Mouse (Mus musculus): Measurements from ENCODE around the gene Trim31. TPM values are rescaled to one million over a fixed set of nuclear protein-coding genes. Genes with fewer than 3 reads are reported as not detected.

The Trim31 gene
- total and polyA plus RNA-seq, 2 experiments from 2014 or later = not detected

GRCm38 (mm10) chr17:36900691-36901090, 2.8 kb downstream of the Trim31 start:
- 38% methylated on average over 1 of the region's 1 CpGs for WGBS
- Histone ChIP-seq H3K27me3 (ENCODE audit: insufficient read depth, low read length) (no peaks in the 10 kb centered on the region), H3K4me1 (ENCODE audit: insufficient read depth, low read length) (no peaks in the 10 kb centered on the region), H3K27ac (ENCODE audit: low read depth, low read length) (no peak overlapping the region), H3K4me3 (ENCODE audit: low read depth, low read length) (no peak overlapping the region), H3K9me3 (ENCODE audit: low read length) (no peaks in the 10 kb centered on the region), H3K9ac (replicated peaks; ENCODE audit: low read length, poor library complexity, severe bottlenecking) (no peak overlapping the region), H3K36me3 (ENCODE audit: insufficient read depth, low read length) (no peaks in the 10 kb centered on the region), H3K4me2 (ENCODE audit: low read depth, low read length, poor library complexity, severe bottlenecking) (no peak overlapping the region)
- no peak for DNase-seq (ENCODE audit: low spot score)
- peak; percentile 38 for TF ChIP-seq CTCF (IDR thresholded peaks at IDR 0.05)
- ATAC-seq (ENCODE audit: low FRiP score) = no peak

GRCm38 (mm10) chr17:36903651-36904050, 5.7 kb downstream of the Trim31 start:
- no peaks in the 10 kb centered on the region for H3K36me3 ChIP-seq (ENCODE audit: insufficient read depth, low read length)
- H3K4me2 ChIP-seq (ENCODE audit: low read depth, low read length, poor library complexity, severe bottlenecking) = no peak overlapping the region
- H3K27ac ChIP-seq (ENCODE audit: low read depth, low read length) = no peak overlapping the region
- H3K4me3 ChIP-seq (ENCODE audit: low read depth, low read length) = no peak overlapping the region
- TF ChIP-seq CTCF (IDR thresholded peaks at IDR 0.05) = no peak
- no peaks in the 10 kb centered on the region for H3K4me1 ChIP-seq (ENCODE audit: insufficient read depth, low read length)
- DNase-seq (ENCODE audit: low spot score) (no peak), ATAC-seq (ENCODE audit: low FRiP score) (no peak)
- no peaks in the 10 kb centered on the region for H3K9me3 ChIP-seq (ENCODE audit: low read length)
- WGBS = 66% methylated on average over 3 of the region's 3 CpGs
- H3K27me3 ChIP-seq (ENCODE audit: insufficient read depth, low read length) = no peaks in the 10 kb centered on the region
- no peak overlapping the region for H3K9ac ChIP-seq (replicated peaks; ENCODE audit: low read length, poor library complexity, severe bottlenecking)

GRCm38 (mm10) chr17:36908235-36908634, 10.3 kb downstream of the Trim31 start:
- no peaks in the 10 kb centered on the region for H3K9me3 ChIP-seq (ENCODE audit: low read length)
- no peak overlapping the region for H3K27ac ChIP-seq (ENCODE audit: low read depth, low read length)
- no peaks in the 10 kb centered on the region for H3K36me3 ChIP-seq (ENCODE audit: insufficient read depth, low read length)
- H3K4me2 ChIP-seq (ENCODE audit: low read depth, low read length, poor library complexity, severe bottlenecking) = no peak overlapping the region
- 50% methylated on average over 1 of the region's 1 CpGs for WGBS
- H3K4me3 ChIP-seq (ENCODE audit: low read depth, low read length) = no peak overlapping the region
- H3K9ac ChIP-seq (replicated peaks; ENCODE audit: low read length, poor library complexity, severe bottlenecking) = no peak overlapping the region
- TF ChIP-seq CTCF (IDR thresholded peaks at IDR 0.05) = no peak
- DNase-seq (ENCODE audit: low spot score) (no peak), ATAC-seq (ENCODE audit: low FRiP score) (no peak)
- no peaks in the 10 kb centered on the region for H3K4me1 ChIP-seq (ENCODE audit: insufficient read depth, low read length)
- H3K27me3 ChIP-seq (ENCODE audit: insufficient read depth, low read length) = no peaks in the 10 kb centered on the region

GRCm38 (mm10) chr17:36909802-36910201, 11.9 kb downstream of the Trim31 start:
- no peak for ATAC-seq (ENCODE audit: low FRiP score)

GRCm38 (mm10) chr17:36912031-36912430, 14.1 kb downstream of the Trim31 start:
- no peak for TF ChIP-seq CTCF (IDR thresholded peaks at IDR 0.05)
- no peak overlapping the region for H3K4me3 ChIP-seq (ENCODE audit: low read depth, low read length)
- no peaks in the 10 kb centered on the region for H3K4me1 ChIP-seq (ENCODE audit: insufficient read depth, low read length)
- H3K9ac ChIP-seq (replicated peaks; ENCODE audit: low read length, poor library complexity, severe bottlenecking) = no peak overlapping the region
- no peaks in the 10 kb centered on the region for H3K36me3 ChIP-seq (ENCODE audit: insufficient read depth, low read length)
- DNase-seq (ENCODE audit: low spot score) = no peak
- H3K27me3 ChIP-seq (ENCODE audit: insufficient read depth, low read length) = no peaks in the 10 kb centered on the region
- ATAC-seq (ENCODE audit: low FRiP score) = no peak
- H3K9me3 ChIP-seq (ENCODE audit: low read length) = no peaks in the 10 kb centered on the region
- 60% methylated on average over 2 of the region's 2 CpGs for WGBS
- H3K27ac ChIP-seq (ENCODE audit: low read depth, low read length) = no peak overlapping the region
- H3K4me2 ChIP-seq (ENCODE audit: low read depth, low read length, poor library complexity, severe bottlenecking) = no peak overlapping the region

More at GRCm38 (mm10) chr17:36909802-36910201, 11.9 kb downstream of the Trim31 start:
- H3K4me3 ChIP-seq (ENCODE audit: low read depth, low read length) = no peak overlapping the region
- 68% methylated on average over 4 of the region's 4 CpGs for WGBS
- no peak overlapping the region for H3K4me2 ChIP-seq (ENCODE audit: low read depth, low read length, poor library complexity, severe bottlenecking)
- DNase-seq (ENCODE audit: low spot score) = no peak
- no peaks in the 10 kb centered on the region for H3K27me3 ChIP-seq (ENCODE audit: insufficient read depth, low read length)
- H3K9me3 ChIP-seq (ENCODE audit: low read length) = no peaks in the 10 kb centered on the region
- H3K27ac ChIP-seq (ENCODE audit: low read depth, low read length) = no peak overlapping the region
- H3K4me1 ChIP-seq (ENCODE audit: insufficient read depth, low read length) = no peaks in the 10 kb centered on the region
- no peak overlapping the region for H3K9ac ChIP-seq (replicated peaks; ENCODE audit: low read length, poor library complexity, severe bottlenecking)
- no peaks in the 10 kb centered on the region for H3K36me3 ChIP-seq (ENCODE audit: insufficient read depth, low read length)
- no peak for TF ChIP-seq CTCF (IDR thresholded peaks at IDR 0.05)

GRCm38 (mm10) chr17:36914108-36914507, 16.2 kb downstream of the Trim31 start:
- no peaks in the 10 kb centered on the region for H3K4me1 ChIP-seq (ENCODE audit: insufficient read depth, low read length)
- 11% methylated on average over 2 of the region's 2 CpGs for WGBS

More at GRCm38 (mm10) chr17:36914108-36914507, 16.2 kb downstream of the Trim31 start:
- peak; percentile 79 for TF ChIP-seq CTCF (IDR thresholded peaks at IDR 0.05)
- Histone ChIP-seq H3K9ac (replicated peaks; ENCODE audit: low read length, poor library complexity, severe bottlenecking) (no peak overlapping the region), H3K27ac (ENCODE audit: low read depth, low read length) (no peak overlapping the region), H3K36me3 (ENCODE audit: insufficient read depth, low read length) (no peaks in the 10 kb centered on the region), H3K27me3 (ENCODE audit: insufficient read depth, low read length) (no peaks in the 10 kb centered on the region), H3K9me3 (ENCODE audit: low read length) (no peaks in the 10 kb centered on the region), H3K4me2 (ENCODE audit: low read depth, low read length, poor library complexity, severe bottlenecking) (no peak overlapping the region), H3K4me3 (ENCODE audit: low read depth, low read length) (no peak overlapping the region)
- ATAC-seq (ENCODE audit: low FRiP score) (no peak), DNase-seq (ENCODE audit: low spot score) (peak; percentile 77)
